Mouse (Mus musculus) kidney, adult 8-10 months (tissue): ENCODE results near the gene Fam214a.

Experiments
- DNase-seq, 2 experiments: peaks; one replicate each; pipeline ENCODE4 v3.0.0; 2022

Fam214a gene

GRCm38 (mm10) chr9:75035944-75036343 lies 83.3 kb downstream of the Fam214a start:
- DNase-seq, result no peak

GRCm38 (mm10) chr9:75037451-75038356 lies 85.0 kb downstream of the Fam214a start, which contains the start of gene Arpp19:
Gene Arpp19, plus strand, starts transcription at chr9:75037614.
- DNase-seq, result peak; percentile 86

GRCm38 (mm10) chr9:75038357-75038688 lies 85.6 kb downstream of the Fam214a start:
- no peak for DNase-seq

GRCm38 (mm10) chr9:75040566-75040965 lies 87.9 kb downstream of the Fam214a start:
- DNase-seq, result peak; percentile 34 to 50

GRCm38 (mm10) chr9:75041840-75042525 lies 89.3 kb downstream of the Fam214a start:
- DNase-seq, result no peak

GRCm38 (mm10) chr9:75043191-75043590 lies 90.5 kb downstream of the Fam214a start:
- DNase-seq, result no peak

- DNase-seq, result no peak
These were observed 94.4 kb downstream of the Fam214a start for GRCm38 (mm10) chr9:75047079-75047478.

- no peak for DNase-seq
These were observed 96.4 kb downstream of the Fam214a start for GRCm38 (mm10) chr9:75049100-75049499.

- peak; percentile 49 to 76 for DNase-seq
These were observed 97.3 kb downstream of the Fam214a start for GRCm38 (mm10) chr9:75050003-75050402.

GRCm38 (mm10) chr9:75051841-75052240 lies 99.2 kb downstream of the Fam214a start:
- DNase-seq, result no peak

- DNase-seq, result peak in 1 of 2 experiments; percentile 31
These were observed 102.4 kb downstream of the Fam214a start for GRCm38 (mm10) chr9:75055046-75055445.

GRCm38 (mm10) chr9:75064678-75065331 lies 112.1 kb downstream of the Fam214a start:
- DNase-seq, result no peak

GRCm38 (mm10) chr9:75070457-75071028 lies 117.9 kb downstream of the Fam214a start, which contains the start of gene Myo5a:
Gene Myo5a, plus strand, starts transcription at chr9:75071015.
- no peak for DNase-seq

GRCm38 (mm10) chr9:75071029-75071705 lies 118.5 kb downstream of the Fam214a start:
- DNase-seq, result peak; percentile 41 to 65

- DNase-seq, result peak in 1 of 2 experiments; percentile 26
These were observed 119.1 kb downstream of the Fam214a start for GRCm38 (mm10) chr9:75071706-75072192.

GRCm38 (mm10) chr9:75072361-75072760 lies 119.7 kb downstream of the Fam214a start:
- DNase-seq, result no peak

GRCm38 (mm10) chr9:75077191-75077590 lies 124.5 kb downstream of the Fam214a start:
- DNase-seq, result no peak
